Mouse (Mus musculus): Measurements from ENCODE around the gene Copb2. TPM values are rescaled to one million over a fixed set of nuclear protein-coding genes. Genes with fewer than 3 reads are reported as not detected.
A peak's percentile ranks its signal among the peaks of the same experiment; 100 is the strongest.

Gene Copb2
- total and polyA plus RNA-seq, 2 experiments, result 23.9 to 108 TPM

- no peak overlapping the region for H3K4me3 ChIP-seq (ENCODE audit: insufficient read depth, low read depth, low read length)
- H3K4me1 ChIP-seq (ENCODE audit: control insufficient read depth, insufficient read depth, low read length), result no peaks in the 10 kb centered on the region
- peak; percentile 4 for DNase-seq (ENCODE audit: extremely low read depth, low read depth, low spot score)
- 17% methylated on average over 3 of the region's 3 CpGs for WGBS
- H3K79me2 ChIP-seq (ENCODE audit: control insufficient read depth, insufficient read depth, low read length), result no peaks in the 10 kb centered on the region
- no peak overlapping the region for H3K9ac ChIP-seq (ENCODE audit: low read depth, low read length)
- no peak overlapping the region for H3K27ac ChIP-seq (replicated peaks; ENCODE audit: insufficient read depth, low read depth, low read length)
- H3K27me3 ChIP-seq (ENCODE audit: control insufficient read depth, insufficient read depth, low read length), result no peaks in the 10 kb centered on the region
- peak; percentile 58 for TF ChIP-seq CTCF (IDR thresholded peaks at IDR 0.05; ENCODE audit: low read depth, low read length)
- no peak for TF ChIP-seq POLR2A (IDR thresholded peaks at IDR 0.05; ENCODE audit: extremely low read depth, insufficient read depth, low read length)
- no peaks in the 10 kb centered on the region for H3K36me3 ChIP-seq (ENCODE audit: control insufficient read depth, insufficient read depth, low read length)
These were observed 65.0 kb downstream of the Copb2 start for GRCm38 (mm10) chr9:98628480-98628879.

- Histone ChIP-seq H3K27me3 (ENCODE audit: control insufficient read depth, insufficient read depth, low read length) (no peaks in the 10 kb centered on the region), H3K79me2 (ENCODE audit: control insufficient read depth, insufficient read depth, low read length) (no peaks in the 10 kb centered on the region), H3K36me3 (ENCODE audit: control insufficient read depth, insufficient read depth, low read length) (no peaks in the 10 kb centered on the region), H3K27ac (replicated peaks; ENCODE audit: insufficient read depth, low read depth, low read length) (no peak overlapping the region), H3K4me1 (ENCODE audit: control insufficient read depth, insufficient read depth, low read length) (no peaks in the 10 kb centered on the region), H3K9ac (ENCODE audit: low read depth, low read length) (no peak overlapping the region), H3K4me3 (ENCODE audit: insufficient read depth, low read depth, low read length) (no peak overlapping the region)
- TF ChIP-seq CTCF (IDR thresholded peaks at IDR 0.05; ENCODE audit: low read depth, low read length) (no peak), POLR2A (IDR thresholded peaks at IDR 0.05; ENCODE audit: extremely low read depth, insufficient read depth, low read length) (no peak)
- no peak for DNase-seq (ENCODE audit: extremely low read depth, low read depth, low spot score)
- 77% methylated on average over 13 of the region's 13 CpGs for WGBS
These were observed 70.0 kb downstream of the Copb2 start for GRCm38 (mm10) chr9:98633287-98634162.

Other genes starting within 250 kb of the Copb2 start
- gene Rbp1, start 140.8 kb upstream of the Copb2 start, total RNA-seq (2014; rRNA removed), result 10.7 and 25.2 TPM in 2 replicates
- 7.1 and 11.5 TPM in 2 replicates for gene Rbp1, start 140.8 kb upstream of the Copb2 start, polyA plus RNA-seq (2012; rRNA removed)
- not detected in 2 replicates for gene Rbp2, start 77.6 kb upstream of the Copb2 start, total RNA-seq (2014; rRNA removed)
- gene Rbp2, start 77.6 kb upstream of the Copb2 start, polyA plus RNA-seq (2012; rRNA removed), result not detected in 2 replicates
- gene Mrps22, start 37.9 kb downstream of the Copb2 start, total RNA-seq (2014; rRNA removed), result 43.2 and 44.7 TPM in 2 replicates
- gene Mrps22, start 37.9 kb downstream of the Copb2 start, polyA plus RNA-seq (2012; rRNA removed), result 22.6 and 24.7 TPM in 2 replicates